Mouse (Mus musculus): ENCODE results near the gene Fau.

The Fau gene

GRCm38 (mm10) chr19:6076564-6077393 is 19.1 kb downstream of the Fau start, which contains the start of gene Vps51:
Gene Vps51 (minus strand): TSS chr19:6077231.
- peak; percentile 89 to 92 for DNase-seq

GRCm38 (mm10) chr19:6079983-6080480 is 22.4 kb downstream of the Fau start, which contains the start of gene Tmem262:
Gene Tmem262 (plus strand): TSS chr19:6080033.
- DNase-seq, result no peak

- no peak for DNase-seq
Observed at GRCm38 (mm10) chr19:6082156-6082555, 24.5 kb downstream of the Fau start, which contains the start of gene Gm28374. Gene Gm28374 (minus strand): TSS chr19:6082256.

GRCm38 (mm10) chr19:6084478-6085248 is 27.0 kb downstream of the Fau start, which contains the start of the genes Zfpl1 and Cdca5:
Gene Zfpl1 (minus strand): TSS chr19:6084956.
Gene Cdca5 (plus strand): TSS chr19:6084983.
- DNase-seq, result peak; percentile 96 to 99

- DNase-seq, result peak; percentile 69 to 74
Observed at GRCm38 (mm10) chr19:6085417-6085879, 27.8 kb downstream of the Fau start.

- no peak for DNase-seq
Observed at GRCm38 (mm10) chr19:6088841-6089240, 31.2 kb downstream of the Fau start.

GRCm38 (mm10) chr19:6094119-6094518 is 36.5 kb downstream of the Fau start, which contains the start of gene AC131692.1:
Gene AC131692.1 (plus strand): TSS chr19:6094419.
- no peak for DNase-seq

GRCm38 (mm10) chr19:6097847-6098246 is 40.2 kb downstream of the Fau start:
- DNase-seq, result no peak

GRCm38 (mm10) chr19:6101186-6101585 is 43.5 kb downstream of the Fau start:
- DNase-seq, result no peak

GRCm38 (mm10) chr19:6102169-6102853 is 44.7 kb downstream of the Fau start:
- DNase-seq, result no peak

GRCm38 (mm10) chr19:6104476-6104875 is 46.8 kb downstream of the Fau start:
- DNase-seq, result no peak

- DNase-seq, result no peak
Observed at GRCm38 (mm10) chr19:6105586-6105985, 47.9 kb downstream of the Fau start, which contains the start of gene Naaladl1. Gene Naaladl1 (plus strand): TSS chr19:6105782.

Data from lung, postnatal 4 days (tissue).